Mouse (Mus musculus): Measurements from ENCODE around the gene Kat7. TPM values are rescaled to one million over a fixed set of nuclear protein-coding genes. Genes with fewer than 3 reads are reported as not detected.
A peak's percentile ranks its signal among the peaks of the same experiment; 100 is the strongest.

The Kat7 gene
- total RNA-seq, 1 experiment from 2014 or later, result 90.4 TPM

DNA sequence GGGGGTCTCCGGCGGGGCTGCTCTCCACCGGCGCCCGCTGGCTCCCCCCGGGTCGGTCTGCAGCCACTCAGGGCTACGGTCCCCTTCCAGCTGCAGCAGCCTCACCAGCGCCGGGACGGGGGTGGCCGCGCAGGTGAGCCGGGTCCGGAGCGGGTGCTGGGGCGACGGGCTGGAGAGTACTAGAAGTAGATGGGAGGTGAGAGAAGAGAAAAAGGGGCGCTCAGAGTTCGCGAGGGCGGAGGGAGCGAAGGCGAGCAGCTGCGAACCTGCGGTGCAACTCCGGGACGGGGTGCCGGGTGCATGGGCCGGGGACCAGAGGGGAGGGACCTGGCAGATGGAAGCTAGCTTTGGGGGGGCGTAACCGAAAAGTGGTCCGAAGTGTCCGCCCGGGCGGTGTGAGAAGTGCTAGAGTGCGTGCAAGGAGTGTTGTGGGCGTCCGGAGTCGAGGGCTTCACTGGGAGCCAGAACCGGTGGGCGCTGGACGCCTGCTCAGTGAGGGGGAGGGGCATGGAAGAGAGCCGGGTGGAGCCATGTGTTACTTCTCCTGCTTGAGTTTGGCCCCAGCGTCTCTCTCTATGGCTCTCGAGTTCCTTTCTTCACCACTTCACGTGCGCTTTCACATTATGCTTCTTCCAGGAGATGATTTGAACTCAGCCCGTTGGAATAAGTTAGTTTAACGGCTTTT is 27.2 kb upstream of the Kat7 start:
- ATAC-seq (replicated peaks in 1 of 2; ENCODE audit: insufficient read depth in 1 of 2, low FRiP score in 2 of 2, low TSS enrichment in 1 of 2, low read depth in 1 of 2, poor library complexity in 2 of 2, severe bottlenecking in 2 of 2), result peak; percentile 17 to 20; a peak in 1 of 4 replicates

DNA sequence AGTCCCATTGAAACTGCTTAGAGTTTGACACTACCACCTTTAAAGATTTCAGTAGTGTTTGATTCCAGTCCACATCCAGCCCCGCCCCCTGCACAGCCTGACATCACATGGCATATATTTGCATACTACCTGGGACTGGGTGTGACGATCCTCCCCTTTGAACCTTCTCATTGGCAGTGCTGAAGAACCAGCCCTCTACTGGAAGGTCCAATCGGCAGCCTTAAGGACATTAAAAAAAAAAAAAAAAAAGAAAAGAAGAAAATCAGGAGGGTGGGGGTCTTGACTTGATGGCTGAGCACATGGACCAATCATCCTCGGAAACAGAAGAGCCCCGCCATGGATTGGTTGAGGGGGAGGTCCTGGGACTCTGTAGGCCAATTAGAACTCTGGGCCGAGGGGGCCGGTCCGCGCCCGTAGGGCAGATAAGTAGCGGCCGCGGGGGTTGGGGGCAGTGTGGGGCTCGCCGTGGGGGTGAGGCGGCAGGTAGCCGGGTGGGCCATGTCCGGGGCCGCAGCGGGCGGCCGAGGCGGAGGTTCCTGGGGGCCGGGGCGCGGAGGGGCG is 26.6 kb upstream of the Kat7 start, which contains the start of gene Fam117a:
Fam117a (plus strand) TSS at position 451 of the 561 bp plus-strand sequence.
- ATAC-seq (replicated peaks in 1 of 2; ENCODE audit: insufficient read depth in 1 of 2, low FRiP score in 2 of 2, low TSS enrichment in 1 of 2, low read depth in 1 of 2, poor library complexity in 2 of 2, severe bottlenecking in 2 of 2), result peak; percentile 87 to 90

DNA sequence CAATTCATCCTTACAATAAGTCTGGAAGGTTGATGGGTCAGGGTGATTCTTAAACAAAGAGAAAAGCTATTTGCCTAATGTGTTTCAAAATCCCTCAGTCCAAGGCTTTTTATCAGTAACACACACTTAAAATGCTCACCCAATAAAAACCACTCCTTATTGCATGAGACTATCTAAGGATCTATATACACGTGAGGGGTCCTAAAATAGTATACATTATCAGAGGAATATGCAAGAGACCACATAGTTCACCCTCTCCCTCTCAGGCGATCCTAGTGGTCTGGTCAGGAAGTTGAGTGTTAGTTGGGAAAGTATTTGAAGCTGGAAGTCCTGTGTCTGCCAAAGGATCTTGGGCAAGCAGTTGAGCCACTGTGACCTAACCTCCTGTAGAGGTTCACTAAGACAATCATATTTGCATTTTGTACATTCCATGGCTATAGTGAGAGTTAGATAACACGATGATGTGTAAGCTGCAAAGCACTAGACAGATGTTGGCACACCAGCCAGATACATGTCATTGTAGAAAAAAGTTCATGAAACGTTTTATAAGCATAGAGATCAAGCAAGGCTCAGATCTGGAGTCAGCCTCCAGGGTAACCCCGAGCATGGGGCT is 24.5 kb upstream of the Kat7 start:
- no peak for ATAC-seq (replicated peaks in 1 of 2; ENCODE audit: insufficient read depth in 1 of 2, low FRiP score in 2 of 2, low TSS enrichment in 1 of 2, low read depth in 1 of 2, poor library complexity in 2 of 2, severe bottlenecking in 2 of 2)

DNA sequence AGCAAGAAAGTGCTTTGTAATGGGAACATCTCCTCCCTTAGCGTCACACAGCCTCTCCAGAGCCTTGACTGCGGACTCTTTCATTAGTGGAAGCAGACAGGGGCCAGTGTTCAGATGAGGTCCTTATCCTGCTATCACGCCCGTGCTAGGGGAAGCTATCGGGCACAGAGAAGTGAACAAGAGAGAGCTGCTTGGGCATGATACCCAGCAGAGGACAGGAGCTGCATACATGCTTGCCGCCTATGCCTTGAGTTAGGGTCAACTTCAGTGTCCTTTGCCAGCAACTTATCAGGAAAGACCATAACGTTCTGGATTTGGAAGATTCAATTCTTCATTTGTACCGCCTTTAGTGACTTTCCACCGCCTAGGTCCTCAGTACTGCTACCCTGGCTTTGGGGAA is 23.8 kb upstream of the Kat7 start:
- ATAC-seq (replicated peaks in 1 of 2; ENCODE audit: insufficient read depth in 1 of 2, low FRiP score in 2 of 2, low TSS enrichment in 1 of 2, low read depth in 1 of 2, poor library complexity in 2 of 2, severe bottlenecking in 2 of 2), result no peak

DNA sequence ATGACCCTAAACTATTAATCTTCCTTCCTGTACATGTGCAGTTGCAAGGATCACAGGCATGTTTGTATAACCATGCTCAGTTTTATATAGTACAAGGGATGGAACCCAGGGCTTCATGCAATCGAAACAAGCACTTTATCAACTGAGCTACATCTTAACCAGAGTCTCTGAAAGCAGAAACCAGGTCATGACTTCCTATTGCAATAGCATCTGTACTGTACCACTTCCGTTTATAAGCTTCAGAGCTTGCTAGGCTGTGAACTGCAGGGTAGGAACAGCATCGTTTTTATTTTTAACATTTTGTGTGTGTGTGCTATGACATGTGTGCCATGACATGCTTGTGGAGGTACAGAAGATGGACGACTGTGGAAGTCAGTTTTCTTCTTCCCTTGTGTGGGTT is 23.2 kb upstream of the Kat7 start:
- peak; percentile 25 to 51 for ATAC-seq (replicated peaks in 1 of 2; ENCODE audit: insufficient read depth in 1 of 2, low FRiP score in 2 of 2, low TSS enrichment in 1 of 2, low read depth in 1 of 2, poor library complexity in 2 of 2, severe bottlenecking in 2 of 2)

DNA sequence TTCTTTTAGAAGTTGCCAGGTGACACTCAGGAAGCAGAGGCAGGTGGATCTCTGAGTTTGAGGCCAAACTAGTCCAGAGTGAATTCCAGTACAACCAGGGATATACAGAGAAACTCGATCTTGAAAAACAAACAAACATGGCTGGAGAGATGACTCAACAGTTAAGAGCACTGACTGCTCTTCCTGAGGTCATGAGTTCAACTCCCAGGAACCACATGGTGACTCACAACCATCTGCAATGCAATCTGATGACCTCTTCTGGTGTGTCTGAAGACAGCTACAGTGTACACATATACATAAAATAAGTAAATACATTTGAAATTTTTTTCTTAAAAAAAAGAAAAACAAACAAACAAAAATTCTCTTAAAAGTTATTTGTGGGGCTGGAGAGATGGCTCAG is 20.6 kb upstream of the Kat7 start:
- no peak for ATAC-seq (replicated peaks in 1 of 2; ENCODE audit: insufficient read depth in 1 of 2, low FRiP score in 2 of 2, low TSS enrichment in 1 of 2, low read depth in 1 of 2, poor library complexity in 2 of 2, severe bottlenecking in 2 of 2)

DNA sequence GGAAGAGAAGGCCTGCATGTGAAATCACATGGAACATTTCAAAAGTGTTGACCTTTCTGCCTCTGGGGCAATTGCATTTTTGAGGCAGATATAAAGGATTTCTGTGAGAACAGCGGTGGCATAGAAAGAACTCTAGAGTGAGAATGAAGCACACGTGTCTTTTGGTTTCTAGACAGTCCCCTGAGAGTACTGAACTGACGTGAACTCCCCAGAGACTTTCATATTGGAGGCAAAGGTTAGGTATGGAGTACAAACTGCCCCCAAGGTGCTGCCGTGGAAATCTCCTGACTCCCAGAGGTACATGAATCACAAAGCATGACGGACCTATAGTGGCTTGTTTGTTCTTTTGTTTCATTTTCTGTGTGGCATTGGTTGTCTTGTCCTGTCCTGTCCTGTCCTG is 18.6 kb upstream of the Kat7 start:
- ATAC-seq (replicated peaks in 1 of 2; ENCODE audit: insufficient read depth in 1 of 2, low FRiP score in 2 of 2, low TSS enrichment in 1 of 2, low read depth in 1 of 2, poor library complexity in 2 of 2, severe bottlenecking in 2 of 2), result no peak

DNA sequence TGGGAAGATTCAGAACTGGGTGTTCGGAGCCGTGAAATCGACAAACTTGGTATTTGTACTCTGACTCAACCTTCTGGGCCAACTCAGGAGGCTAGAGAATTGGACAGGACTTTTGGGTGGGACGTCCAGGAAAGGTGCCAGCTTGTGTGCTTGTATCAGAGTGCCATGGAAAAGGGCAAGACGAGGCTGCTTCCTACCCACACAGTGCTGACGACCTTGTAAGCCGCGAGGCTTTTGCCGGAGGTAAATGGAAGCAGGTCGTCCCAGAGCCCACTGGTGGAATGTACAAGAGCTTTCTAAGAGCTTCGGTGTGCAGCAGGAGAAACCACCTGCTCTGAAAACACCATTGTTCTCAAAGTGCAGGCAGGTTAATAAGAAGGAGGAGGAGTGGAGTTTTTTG is 16.2 kb upstream of the Kat7 start:
- ATAC-seq (replicated peaks in 1 of 2; ENCODE audit: insufficient read depth in 1 of 2, low FRiP score in 2 of 2, low TSS enrichment in 1 of 2, low read depth in 1 of 2, poor library complexity in 2 of 2, severe bottlenecking in 2 of 2), result no peak

DNA sequence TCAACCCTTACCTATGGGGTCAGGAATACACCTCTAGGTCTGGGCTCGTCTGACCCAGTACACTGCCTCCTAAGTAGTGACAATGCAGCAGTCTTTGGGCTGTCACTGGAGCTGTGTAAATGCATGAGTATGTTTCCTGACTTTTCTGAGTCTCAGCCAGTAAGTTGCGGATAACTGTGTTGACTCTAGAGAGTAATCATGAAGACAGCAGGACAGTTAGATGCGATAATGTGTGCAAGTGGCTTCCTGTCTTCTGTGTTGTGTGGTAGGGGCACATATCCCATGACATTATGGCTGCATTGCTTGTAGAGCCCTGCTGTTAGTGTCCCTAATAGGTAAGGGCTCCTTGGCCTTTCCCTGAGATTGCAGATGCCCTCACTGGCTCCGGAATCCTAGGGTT is 15.8 kb upstream of the Kat7 start:
- ATAC-seq (replicated peaks in 1 of 2; ENCODE audit: insufficient read depth in 1 of 2, low FRiP score in 2 of 2, low TSS enrichment in 1 of 2, low read depth in 1 of 2, poor library complexity in 2 of 2, severe bottlenecking in 2 of 2), result no peak

DNA sequence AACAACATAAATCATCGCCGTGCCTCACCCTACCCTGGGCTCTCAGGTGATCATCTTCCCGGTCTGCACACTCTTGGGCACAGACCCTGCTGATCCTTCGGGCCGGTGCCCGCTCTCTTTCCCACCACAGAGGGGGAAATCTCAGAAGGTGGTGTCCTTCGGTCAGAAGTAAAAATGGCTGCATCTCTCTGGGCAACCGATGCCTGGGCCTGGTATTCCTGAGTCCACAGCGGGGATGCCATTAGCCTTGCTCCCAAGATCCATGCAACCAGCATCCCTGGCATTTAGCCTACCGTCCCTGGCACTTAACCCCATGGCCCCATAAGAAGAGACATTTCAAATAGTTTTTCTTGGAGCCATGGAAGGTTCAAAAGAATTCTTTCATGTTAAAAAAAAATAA is 14.1 kb upstream of the Kat7 start:
- no peak for ATAC-seq (replicated peaks in 1 of 2; ENCODE audit: insufficient read depth in 1 of 2, low FRiP score in 2 of 2, low TSS enrichment in 1 of 2, low read depth in 1 of 2, poor library complexity in 2 of 2, severe bottlenecking in 2 of 2)

DNA sequence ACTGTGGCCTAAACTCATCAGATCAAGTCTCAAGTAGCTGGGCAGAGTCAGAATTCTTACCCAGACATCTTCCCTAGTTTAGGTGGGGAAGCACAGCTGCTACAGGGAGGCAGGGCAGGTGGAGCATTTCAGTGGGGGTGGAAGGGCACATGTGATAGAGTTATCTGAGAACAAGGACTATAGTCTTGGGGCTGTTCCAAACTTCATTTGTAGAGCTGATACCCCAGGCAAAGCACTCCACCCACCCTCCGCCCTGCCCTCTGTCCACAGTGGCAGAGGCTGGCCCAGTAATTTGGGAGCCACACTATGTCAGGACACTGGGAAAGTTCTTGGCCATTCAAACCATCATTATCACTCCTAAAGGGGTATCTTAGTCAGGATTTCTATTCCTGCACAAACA is 10.0 kb upstream of the Kat7 start:
- no peak for ATAC-seq (replicated peaks in 1 of 2; ENCODE audit: insufficient read depth in 1 of 2, low FRiP score in 2 of 2, low TSS enrichment in 1 of 2, low read depth in 1 of 2, poor library complexity in 2 of 2, severe bottlenecking in 2 of 2)

DNA sequence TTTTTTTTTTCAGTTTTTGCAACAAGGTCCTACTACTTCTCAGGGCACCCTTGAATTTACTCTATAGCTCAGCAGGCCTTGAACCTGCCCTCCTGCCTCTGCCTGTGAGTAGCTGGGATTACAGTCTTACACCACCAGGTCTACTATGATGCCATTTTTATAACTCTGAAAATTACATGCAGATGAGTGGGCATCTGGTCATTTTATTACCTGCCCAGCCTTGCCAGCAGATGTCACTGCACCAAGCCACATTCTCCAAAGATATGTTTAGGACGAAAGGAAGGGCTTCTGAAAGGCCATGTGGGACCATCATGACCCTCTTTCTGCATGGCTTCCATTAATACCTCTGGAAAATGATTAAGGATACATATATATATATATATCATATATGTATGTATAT is 9.5 kb upstream of the Kat7 start:
- ATAC-seq (replicated peaks in 1 of 2; ENCODE audit: insufficient read depth in 1 of 2, low FRiP score in 2 of 2, low TSS enrichment in 1 of 2, low read depth in 1 of 2, poor library complexity in 2 of 2, severe bottlenecking in 2 of 2), result peak in 1 of 2 experiments; percentile 42; a peak in 2 of 4 replicates

DNA sequence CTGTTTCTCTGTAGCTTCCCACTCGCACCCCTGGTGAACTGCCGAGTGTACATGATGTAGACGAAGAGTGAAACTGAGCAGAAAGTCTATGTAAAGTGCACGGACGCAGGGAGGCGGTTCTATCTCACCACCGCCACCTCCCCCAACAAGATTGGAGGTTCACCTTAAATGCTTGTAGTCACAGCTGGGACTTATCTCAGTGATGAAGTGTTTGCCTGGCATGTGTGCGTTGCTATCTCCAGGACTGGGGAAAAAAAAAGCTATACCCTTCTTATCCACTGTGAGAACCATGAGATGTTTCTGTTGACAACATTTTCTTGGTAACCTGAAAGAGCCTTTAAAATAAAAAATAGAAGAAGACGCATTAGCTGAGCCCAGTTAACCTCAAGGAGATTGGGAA is 8.1 kb upstream of the Kat7 start:
- ATAC-seq (replicated peaks in 1 of 2; ENCODE audit: insufficient read depth in 1 of 2, low FRiP score in 2 of 2, low TSS enrichment in 1 of 2, low read depth in 1 of 2, poor library complexity in 2 of 2, severe bottlenecking in 2 of 2), result no peak

DNA sequence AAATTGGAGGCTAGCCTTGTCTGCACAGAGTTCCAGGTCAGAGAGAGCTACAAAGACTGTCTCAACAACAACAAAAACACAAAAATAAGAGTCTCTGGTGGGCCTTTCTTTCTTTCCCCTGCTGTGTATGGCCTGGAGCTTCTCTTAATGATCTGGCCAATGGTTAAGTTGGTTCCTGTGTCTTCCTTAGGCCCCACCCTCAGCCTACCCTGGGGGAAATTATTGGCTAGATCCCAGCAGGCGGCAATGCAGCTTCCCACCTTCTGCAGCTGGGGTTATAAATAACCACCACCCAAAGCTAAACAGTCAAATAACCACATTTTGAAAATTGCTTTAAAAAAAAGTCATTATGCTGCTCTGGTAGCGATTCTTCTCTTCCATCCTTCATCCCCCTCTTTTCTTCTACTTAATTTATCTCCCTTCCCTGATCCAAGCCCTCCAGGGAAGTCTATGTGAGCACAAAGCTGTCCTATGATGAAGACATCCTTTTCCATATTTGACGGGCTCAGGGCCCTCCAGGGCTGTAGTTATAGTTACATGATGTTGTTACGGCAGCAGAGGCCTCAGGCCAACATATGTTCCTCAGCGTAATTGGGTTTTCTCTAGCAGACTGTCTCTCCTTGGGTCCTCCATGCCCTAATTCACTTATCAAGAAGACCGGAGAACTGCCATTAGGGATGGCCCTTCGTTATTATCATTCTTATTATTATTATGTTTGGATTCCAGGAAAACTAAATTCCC is 5.3 kb upstream of the Kat7 start:
- ATAC-seq (replicated peaks in 1 of 2; ENCODE audit: insufficient read depth in 1 of 2, low FRiP score in 2 of 2, low TSS enrichment in 1 of 2, low read depth in 1 of 2, poor library complexity in 2 of 2, severe bottlenecking in 2 of 2), result peak; percentile 29 to 37; a peak in 2 of 4 replicates

DNA sequence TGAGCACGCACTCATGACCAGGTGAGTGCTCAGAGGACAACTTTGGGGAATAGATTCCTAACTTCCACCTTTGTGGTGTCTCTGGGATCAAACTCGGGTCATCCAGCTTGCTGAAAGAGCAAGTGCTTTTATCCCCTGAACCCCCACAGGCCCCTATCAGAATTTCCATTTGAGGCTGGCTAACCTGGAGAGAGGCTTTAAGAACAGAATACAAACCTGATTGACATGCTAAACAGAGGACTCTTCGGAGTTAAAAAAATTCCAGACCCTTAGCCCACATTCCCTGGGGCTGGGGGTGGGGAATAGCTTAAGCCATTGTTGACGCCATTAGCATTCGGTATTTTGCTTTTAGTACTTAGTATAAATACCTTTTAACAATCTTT is 1.4 kb upstream of the Kat7 start:
- no peak for ATAC-seq (replicated peaks in 1 of 2; ENCODE audit: insufficient read depth in 1 of 2, low FRiP score in 2 of 2, low TSS enrichment in 1 of 2, low read depth in 1 of 2, poor library complexity in 2 of 2, severe bottlenecking in 2 of 2)

DNA sequence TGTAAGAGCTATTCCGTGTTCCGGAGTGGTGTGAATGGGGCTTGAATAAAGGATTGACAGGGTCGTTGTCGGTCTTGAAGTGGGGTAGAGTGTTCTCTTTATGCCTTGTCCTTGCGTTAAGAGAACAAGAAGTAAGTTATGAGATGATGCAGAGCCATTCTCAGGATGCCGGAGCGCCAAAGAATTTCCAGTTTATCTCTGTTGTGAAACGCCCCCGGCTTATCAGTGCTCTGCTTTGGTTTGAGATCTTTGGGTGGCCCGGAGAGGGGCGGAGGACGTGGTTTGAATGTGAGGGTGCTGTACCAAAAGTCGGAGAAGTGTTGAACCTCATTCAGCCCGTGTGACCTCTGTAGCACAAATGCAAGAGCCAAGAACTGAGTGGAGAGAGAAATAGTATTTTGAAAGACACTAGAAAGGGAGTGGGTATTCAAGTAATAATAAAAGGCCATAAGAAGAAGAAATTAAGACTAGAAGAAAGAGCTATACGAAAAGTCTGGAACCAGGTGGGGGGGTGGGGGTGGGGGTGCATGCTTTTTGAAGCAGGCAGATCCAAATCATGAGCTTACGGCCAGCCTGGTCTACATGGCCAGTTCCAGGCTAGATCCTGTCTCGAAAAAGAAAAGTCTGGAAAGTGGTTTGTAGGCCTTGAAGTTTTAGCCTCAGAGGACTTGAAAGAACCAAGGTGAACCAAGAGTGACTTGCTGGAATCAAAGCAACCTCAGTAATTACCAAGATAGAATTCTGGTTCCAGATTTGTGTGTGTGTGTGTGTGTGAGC is 790 bp upstream of the Kat7 start:
- ATAC-seq (replicated peaks in 1 of 2; ENCODE audit: insufficient read depth in 1 of 2, low FRiP score in 2 of 2, low TSS enrichment in 1 of 2, low read depth in 1 of 2, poor library complexity in 2 of 2, severe bottlenecking in 2 of 2), result 0 out of 4 replicates have a peak, but pooled peaks of 1 of the 2 experiments have one; percentile 5

DNA sequence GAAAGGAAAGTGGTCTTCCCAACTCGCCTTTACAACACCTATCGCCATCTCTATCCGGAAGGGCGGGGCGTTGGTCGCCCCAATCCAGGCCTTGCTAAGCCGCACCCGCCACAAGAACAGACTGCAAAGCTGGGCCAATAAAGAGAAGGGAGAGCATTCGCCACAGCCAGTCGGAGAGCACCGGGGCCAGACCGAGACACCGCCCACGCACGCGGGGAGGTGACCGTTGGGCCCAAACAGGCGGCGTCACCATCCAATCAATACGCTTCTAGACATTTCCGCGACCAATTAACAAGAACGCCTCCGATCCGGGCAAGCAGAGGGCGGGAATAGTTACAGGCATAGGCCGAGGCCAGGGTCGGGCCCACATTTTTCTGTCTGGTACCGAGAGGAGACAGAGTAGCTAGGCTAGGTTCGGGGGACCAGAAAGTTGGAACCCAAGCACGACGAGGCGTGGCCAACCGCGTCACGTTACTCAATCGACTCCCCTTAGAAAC is 488 bp downstream of the Kat7 start:
- peak; percentile 93 to 94 for ATAC-seq (replicated peaks in 1 of 2; ENCODE audit: insufficient read depth in 1 of 2, low FRiP score in 2 of 2, low TSS enrichment in 1 of 2, low read depth in 1 of 2, poor library complexity in 2 of 2, severe bottlenecking in 2 of 2)

Data from hematopoietic stem cell, adult 5-6 weeks (primary cell).